Mouse (Mus musculus) erythroblast, adult 5-6 weeks (primary cell): ENCODE data around the gene Camta1. TPM values are rescaled to one million over a fixed set of nuclear protein-coding genes. Genes with fewer than 3 reads are reported as not detected.

ENCODE experiments used
- ATAC-seq: replicated peaks from 2 replicates; pipeline ENCODE4 v1.8.0; 2016; ENCODE audit warnings: moderate number of reproducible peaks, mild to moderate bottlenecking, moderate TSS enrichment, inconsistent platforms; ENCODE audit not compliant: poor library complexity, low FRiP score, severe bottlenecking
- total RNA-seq, 2 experiments: library from RNA; stranded (forward) in 1 of 2; stranded (reverse) in 1 of 2; fragments of 150-400 nt in 1 of 2; fragments of 200-764, 138-1000 nt in 1 of 2; gene quantifications; 2 replicates each; pipeline versions ENCODE4 v1.2.3 to v1.2.4; 2015 to 2017; ENCODE audit warnings: low replicate concordance in 2 of 2

Gene Camta1
- total RNA-seq, 2 experiments from 2014 or later: 11.7 to 25.7 TPM

GRCm38 (mm10) chr4:151202891-151203290 lies 658.8 kb downstream of the Camta1 start:
- no peak for ATAC-seq

- ATAC-seq: no peak
Observed at GRCm38 (mm10) chr4:151200316-151200715, 661.4 kb downstream of the Camta1 start.

DNA sequence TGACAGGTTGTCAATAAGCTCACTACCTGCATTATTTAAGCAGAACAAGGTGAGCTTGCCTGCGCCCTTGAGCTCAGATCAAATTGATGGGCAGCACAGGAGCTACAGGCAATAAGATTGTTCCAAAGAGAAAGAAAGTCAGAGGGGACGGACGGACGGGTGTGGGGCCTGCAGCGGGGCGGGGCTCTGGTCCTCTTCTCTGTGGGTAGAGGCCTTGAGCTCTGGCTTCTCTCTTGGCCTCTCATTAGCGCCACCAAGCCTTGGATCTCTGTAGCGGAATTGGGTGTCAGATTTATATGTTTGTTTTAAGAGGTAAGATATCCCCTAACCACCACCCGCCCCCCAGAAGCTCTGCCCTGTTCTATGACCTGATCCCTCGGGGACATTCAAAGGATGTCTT lies 666.5 kb downstream of the Camta1 start:
- no peak for ATAC-seq

DNA sequence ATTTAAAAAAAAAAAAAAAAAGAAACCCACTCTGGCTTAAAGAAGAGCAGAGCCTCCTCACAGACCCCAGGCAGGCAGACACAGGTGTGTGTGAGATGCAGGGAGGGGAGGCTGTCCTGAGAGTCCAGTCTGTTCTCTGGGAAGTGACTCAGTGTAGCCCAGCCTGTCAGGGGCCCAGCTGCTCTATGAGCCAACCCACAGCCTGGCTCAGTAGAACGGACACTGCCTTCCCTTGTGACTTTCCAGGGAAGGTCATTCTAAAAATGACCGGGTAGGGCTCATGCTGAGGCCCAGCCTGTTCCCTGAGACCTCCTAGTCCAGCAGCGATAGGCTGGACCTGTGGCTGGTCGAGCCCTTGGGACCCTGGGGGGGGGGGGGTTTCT lies 667.0 kb downstream of the Camta1 start:
- no peak for ATAC-seq

DNA sequence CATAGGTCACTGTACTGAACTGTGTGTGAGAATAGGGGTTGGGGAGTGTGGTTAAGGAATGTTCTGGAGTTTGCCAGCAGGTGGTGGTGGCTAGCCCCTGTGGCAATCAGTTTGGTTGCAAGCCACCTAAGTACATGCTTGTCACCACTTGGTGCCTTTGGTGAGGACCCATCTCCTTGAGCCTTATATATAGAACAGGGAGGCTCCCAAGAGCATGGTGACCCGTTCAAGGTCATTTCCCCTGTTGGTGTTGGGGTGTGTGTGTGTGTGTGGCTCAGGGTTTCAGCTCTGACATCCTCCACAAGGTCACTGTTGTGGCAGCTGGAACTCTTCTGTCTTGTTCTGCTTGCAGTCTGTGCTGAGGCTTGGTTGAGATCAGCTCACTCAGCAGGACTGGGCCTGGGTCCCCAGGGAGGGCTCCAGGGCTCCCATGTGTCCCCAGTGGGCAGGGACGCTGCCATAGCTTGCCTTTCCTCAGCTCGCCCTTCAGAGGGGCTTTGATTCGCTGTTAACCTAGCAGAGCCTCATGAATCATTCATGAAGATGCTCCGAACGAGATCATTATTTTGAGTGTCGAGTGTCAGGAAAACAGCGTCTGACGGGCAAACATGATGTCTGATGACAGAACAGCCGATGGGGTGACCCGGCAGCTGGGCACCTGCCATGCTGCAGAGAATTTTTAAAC lies 667.5 kb downstream of the Camta1 start:
- ATAC-seq: no peak

DNA sequence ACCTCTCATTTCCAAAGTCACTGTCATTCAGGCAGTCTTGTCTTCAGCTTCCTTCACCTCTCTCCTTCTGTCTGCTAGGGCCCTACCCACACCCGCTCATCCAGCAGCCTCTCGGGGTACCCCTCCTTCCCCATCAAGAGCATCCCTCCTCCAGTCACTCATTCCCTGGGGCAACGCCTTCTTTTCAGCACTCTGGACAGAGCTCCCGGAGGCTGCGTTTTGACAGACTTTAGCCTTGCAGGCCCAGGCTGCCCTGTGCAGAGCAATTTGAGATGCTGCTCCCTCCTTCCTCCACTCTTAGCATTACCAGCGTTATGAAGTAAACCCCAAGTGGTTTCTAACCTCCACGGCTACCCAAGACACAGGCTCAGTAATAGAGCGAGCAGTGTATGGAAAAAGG lies 675.2 kb downstream of the Camta1 start:
- ATAC-seq: no peak

DNA sequence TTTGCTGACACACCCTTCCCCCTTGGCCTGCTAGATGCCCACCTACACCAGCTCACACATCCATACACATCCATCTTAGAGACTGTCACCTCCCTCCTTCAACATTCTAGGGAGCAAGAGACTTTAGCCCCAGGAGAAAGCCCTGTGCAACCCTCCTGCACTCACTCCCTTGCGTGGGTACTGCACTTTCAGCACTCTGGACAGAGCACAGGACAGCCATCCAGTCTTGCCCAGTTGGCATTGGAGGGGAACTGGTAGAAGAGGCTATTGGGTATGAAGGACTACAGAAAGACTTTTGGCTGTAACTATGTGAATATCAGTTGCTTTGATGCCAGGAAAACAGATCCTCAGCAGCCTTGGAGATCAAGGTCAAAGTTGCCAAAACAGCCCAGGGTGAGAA lies 675.9 kb downstream of the Camta1 start:
- no peak for ATAC-seq

DNA sequence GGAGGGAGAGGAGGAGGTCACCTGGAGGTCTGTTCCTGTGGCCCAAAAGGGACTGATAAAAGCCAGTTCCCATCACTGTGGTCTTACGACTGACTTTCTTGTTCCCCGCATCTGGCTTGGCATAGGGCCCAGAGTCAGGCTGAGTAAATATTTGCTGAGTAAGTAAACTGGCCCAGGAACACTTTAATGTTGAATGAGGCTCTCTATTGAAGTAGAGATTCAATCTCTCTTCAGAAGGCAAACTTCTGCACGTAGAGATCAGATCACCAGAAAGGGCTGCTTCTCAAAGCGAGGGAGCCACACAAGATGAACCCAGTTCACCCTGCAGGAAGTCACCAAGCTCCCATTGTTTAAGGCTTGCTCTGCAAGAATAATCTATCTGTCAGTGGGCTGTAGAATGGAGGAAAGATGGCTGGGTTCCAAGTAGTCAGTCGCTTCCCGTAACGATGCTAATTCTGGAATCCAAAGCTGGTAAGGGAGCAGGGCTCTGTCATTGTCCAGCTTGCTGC lies 681.2 kb downstream of the Camta1 start:
- ATAC-seq: no peak

DNA sequence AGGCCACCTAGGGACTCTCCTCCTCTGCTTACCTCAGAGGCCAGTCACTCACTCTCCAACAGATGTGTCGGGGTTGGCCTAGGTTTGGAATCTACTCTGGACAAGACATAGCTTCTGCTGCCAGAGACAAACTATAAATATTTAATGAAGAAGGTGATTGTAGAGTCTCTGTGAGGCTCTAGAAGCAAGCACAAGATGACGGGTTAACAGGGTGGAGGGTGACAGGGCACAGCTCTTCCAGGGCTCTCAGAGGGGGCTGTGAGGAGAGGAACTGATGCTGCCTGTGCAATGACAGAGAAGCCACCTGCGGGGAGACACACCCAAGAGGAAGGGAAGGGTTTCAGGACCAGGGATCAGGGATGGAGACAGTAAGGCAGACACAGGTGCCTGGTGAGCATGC lies 682.0 kb downstream of the Camta1 start:
- ATAC-seq: no peak

- ATAC-seq: no peak
Observed at GRCm38 (mm10) chr4:151178970-151179378, 682.7 kb downstream of the Camta1 start.

DNA sequence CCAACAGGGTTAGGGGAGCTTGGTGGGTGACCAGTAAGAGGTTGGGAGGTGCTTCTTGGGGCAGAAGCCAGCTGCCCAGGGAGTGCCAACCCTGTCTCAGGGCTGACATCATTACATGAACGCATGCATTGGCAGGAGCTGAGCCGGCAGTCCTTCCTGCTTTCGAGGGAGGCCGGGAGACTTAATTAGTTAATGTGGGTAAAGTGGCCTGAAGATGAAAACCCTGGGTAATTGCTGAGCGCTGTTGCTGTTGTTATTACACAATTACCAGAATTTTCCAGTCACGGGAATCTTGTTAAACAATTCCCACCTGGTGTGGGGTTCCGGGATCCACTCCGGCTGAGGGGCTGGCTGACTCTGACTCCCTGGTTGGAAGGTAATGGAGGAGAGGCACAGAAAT lies 689.1 kb downstream of the Camta1 start:
- no peak for ATAC-seq

DNA sequence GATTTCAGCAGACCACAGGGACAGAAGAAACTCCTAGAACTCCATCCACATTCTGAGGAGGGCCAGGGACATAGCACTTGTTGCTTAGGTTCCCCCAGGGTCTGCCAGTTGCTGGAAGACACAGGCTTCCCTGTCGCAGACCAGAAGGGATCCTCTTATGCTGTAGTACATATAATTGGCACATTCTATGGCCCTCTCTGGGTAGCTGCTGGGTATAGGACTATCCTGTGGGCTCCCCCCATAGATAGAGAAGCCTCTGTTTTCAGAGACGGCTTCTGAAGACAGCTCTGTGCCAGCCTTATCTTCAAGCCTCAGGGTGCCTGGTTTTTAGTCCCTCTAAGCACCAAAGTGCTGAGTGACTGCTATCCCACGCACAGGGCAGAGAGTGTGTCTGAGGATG lies 690.6 kb downstream of the Camta1 start:
- ATAC-seq: no peak

GRCm38 (mm10) chr4:151170658-151171057 lies 691.0 kb downstream of the Camta1 start:
- no peak for ATAC-seq

GRCm38 (mm10) chr4:151166969-151167368 lies 694.7 kb downstream of the Camta1 start:
- ATAC-seq: no peak

- ATAC-seq: no peak
Observed at GRCm38 (mm10) chr4:151165539-151165938, 696.1 kb downstream of the Camta1 start.

DNA sequence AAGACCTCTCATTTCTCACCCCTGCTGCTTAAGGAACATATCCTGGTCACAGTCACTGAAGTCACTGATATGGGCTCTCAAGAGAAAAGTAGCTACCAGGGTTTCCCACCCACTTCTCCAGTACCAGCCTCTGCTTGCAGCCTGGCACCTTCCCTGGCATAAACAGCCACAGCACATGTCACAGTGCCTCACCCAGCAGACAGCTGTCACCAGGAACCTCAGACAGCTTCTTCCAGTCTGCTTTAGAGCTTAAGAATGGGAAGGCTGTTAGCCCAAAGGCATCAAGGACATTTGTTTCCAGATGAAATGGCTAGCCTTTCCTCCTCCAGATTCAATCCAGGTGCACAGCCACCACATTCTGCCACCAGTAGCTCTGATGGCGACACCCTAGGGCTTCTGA lies 697.4 kb downstream of the Camta1 start:
- ATAC-seq: no peak

DNA sequence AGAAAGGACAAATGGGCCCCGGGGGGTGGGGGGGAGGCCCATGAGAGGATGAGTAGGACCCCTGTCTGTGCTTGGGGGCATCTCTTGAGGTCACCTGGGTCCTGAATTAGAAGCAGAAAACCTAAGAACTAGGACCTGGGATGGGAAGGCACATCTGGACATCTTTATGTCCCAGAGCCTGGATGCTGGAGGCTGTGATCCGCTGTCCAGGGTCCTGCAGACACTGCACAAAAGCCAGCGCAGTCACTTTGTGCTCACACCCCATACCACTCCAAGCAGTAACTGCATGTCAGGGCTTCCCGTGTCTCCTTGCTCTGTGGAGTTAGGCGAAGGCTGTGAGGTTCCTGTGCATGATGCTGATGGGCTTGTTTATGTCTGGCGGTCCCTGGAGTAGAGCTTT lies 699.8 kb downstream of the Camta1 start:
- ATAC-seq: no peak

- no peak for ATAC-seq
Observed at GRCm38 (mm10) chr4:151160932-151161331, 700.7 kb downstream of the Camta1 start.

- no peak for ATAC-seq
Observed at GRCm38 (mm10) chr4:151160476-151160875, 701.2 kb downstream of the Camta1 start.

DNA sequence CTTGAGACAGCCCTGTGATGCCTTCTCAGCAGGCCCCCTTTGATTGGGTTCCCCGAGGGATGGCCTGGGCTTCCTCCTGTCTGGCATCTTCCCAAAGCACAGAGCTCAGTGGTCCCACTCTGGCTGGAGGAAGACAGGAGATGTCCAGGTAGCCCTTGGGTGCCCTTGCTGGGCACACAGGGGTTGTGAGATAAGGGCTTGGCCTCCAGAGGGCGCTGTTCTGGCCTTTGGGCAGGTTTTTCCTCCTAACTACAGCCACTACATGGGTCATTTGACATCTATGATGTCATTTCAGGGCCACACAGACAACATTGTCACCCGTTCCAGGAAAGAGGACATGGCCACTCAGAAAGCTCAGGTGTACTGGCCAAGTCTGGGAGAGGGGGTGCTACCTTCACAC lies 703.4 kb downstream of the Camta1 start:
- no peak for ATAC-seq

DNA sequence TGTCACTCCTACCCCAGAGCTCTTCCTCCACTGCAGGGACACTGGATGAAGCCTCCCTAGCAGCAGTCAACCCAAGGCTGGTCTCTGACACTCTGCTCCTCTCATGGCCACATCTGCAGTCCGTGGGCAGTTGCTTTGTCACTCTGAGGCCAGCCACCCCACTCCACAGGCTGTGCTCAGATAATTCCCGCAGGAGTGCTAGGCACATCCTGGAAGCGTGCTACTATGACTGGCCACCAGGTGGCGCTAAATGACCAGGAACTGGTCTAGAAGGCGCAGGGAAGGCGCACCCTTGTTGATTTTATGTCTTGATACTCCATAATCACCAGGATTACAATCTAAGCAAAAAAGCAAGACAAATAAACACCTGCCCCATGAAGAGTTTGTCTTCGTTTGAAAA lies 704.8 kb downstream of the Camta1 start:
- peak; percentile 61; the same call in 1 of the 2 replicates for ATAC-seq

- ATAC-seq: no peak
Observed at GRCm38 (mm10) chr4:151155587-151155986, 706.1 kb downstream of the Camta1 start.
